Mouse (Mus musculus) cerebellum, adult 2 months (tissue): ENCODE measurements around the gene Mdm2.

Source experiments
- CTCF ChIP-seq: fragments of 200-500 bp; IDR thresholded peaks from 2 replicates; pipeline ENCODE4 v1.5.1; 2011; ENCODE audit warnings: low read depth, mild to moderate bottlenecking, control low read depth, low read length, moderate library complexity, borderline replicate concordance; ENCODE audit not compliant: insufficient read depth
- POLR2A ChIP-seq: fragments of 200-500 bp; IDR thresholded peaks from 2 replicates; pipeline ENCODE4 v1.6.1; 2011; ENCODE audit warnings: low read length, control low read depth, borderline replicate concordance; ENCODE audit not compliant: insufficient read depth

DNA sequence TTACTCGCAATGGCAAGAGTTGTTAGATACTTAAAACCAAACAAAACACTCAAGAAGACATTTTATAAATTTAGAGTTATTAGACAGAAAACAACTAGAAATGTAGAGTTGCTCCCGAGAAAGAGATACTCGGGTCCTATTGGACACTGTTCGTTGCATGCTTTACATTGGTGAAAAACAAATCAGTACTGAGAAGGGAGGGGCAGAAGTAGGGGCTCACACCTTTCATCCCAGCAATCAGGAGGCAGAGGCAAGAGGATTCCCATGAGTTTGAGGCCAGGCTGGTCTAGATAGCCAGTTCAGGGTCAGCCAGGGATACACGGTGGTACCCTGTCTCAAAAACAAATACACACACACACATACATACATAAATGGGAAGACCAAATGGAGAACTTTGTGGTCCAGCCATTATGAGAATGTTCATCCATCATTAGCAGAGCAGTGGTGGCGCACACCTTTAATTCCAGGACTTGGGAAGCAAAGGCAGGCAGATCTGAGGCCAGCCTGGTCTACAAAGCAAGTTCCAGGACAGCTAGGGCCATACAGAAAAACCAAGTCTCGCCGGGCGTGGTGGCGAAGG lies 19.1 kb downstream of the Mdm2 start:
- TF ChIP-seq CTCF: no peak
- TF ChIP-seq POLR2A: no peak
